Mouse (Mus musculus) heart, postnatal 0 days (tissue): ENCODE measurements around the gene Hif3a.

ENCODE experiments used
- CTCF ChIP-seq: IDR thresholded peaks from 2 replicates; pipeline ENCODE4 v1.5.1; 2016; ENCODE audit warnings: antibody characterized with exemption, control low read depth, low read depth
- EP300 ChIP-seq: IDR thresholded peaks from 2 replicates; pipeline ENCODE4 v1.6.1; 2016; ENCODE audit warnings: antibody characterized with exemption, low read depth

- TF ChIP-seq EP300 (no peak), CTCF (no peak)
Observed at GRCm38 (mm10) chr7:17039373-17039772, 22.9 kb downstream of the Hif3a start.
